Mouse (Mus musculus): ENCODE results near the gene Defb39.

Gene Defb39

DNA sequence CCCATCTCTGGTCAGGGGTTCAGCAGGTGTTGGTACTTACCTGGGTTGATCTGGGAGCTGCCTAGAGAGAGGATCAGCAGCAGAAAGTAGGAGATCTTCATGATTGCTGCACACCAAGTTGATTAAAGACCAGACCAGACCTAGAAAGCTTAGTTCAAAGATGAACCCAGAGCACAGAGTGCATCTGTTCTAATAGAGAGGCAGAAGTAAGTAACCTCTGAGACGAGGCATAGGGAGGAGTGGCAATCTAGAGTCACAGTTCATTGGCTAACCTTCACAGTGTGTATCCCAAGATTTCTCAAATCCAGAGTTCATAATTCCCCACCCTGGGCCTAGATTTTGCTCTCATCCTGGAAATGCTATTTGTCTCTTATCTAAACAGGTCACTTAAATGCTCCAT, at the start of gene Defb39:
Defb39 (minus strand) TSS at position 101 of the 400 bp plus-strand sequence.
- DNase-seq: no peak

- DNase-seq: no peak
These were observed 1.4 kb upstream of the Defb39 start for GRCm38 (mm10) chr8:19066013-19066412.

GRCm38 (mm10) chr8:19062891-19063290, 1.7 kb downstream of the Defb39 start:
- no peak for DNase-seq

DNA sequence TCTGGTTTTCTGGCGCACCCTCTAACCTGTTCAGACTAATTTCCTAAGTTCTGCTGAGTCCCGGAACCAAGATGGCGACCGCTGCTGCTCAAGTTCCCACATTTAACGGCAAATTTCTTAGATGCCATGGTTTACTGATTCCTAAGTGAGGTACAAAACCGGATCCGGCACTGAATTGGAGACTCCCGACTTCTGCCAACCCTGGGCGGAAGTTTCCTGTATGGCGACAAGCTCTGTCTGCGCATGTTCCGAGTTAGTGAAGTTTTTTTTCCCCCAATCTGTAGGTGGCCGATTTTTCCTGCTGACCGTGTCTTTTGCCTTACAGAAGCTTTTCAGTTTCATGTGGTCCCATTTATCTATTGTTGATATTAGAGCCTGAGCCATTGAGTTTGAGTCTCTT, 19.4 kb downstream of the Defb39 start:
- no peak for DNase-seq

- no peak for DNase-seq
These were observed 38.1 kb downstream of the Defb39 start, which contains the start of gene Defb38 for GRCm38 (mm10) chr8:19026466-19026865. TSS of gene Defb38 (minus strand) at chr8:19026566.
